Mouse (Mus musculus): ENCODE results near the gene Supv3l1. TPM values are rescaled to one million over a fixed set of nuclear protein-coding genes. Genes with fewer than 3 reads are reported as not detected.

Supv3l1 gene
- polyA plus RNA-seq, 1 experiment from 2014 or later, result 32.5 TPM

DNA sequence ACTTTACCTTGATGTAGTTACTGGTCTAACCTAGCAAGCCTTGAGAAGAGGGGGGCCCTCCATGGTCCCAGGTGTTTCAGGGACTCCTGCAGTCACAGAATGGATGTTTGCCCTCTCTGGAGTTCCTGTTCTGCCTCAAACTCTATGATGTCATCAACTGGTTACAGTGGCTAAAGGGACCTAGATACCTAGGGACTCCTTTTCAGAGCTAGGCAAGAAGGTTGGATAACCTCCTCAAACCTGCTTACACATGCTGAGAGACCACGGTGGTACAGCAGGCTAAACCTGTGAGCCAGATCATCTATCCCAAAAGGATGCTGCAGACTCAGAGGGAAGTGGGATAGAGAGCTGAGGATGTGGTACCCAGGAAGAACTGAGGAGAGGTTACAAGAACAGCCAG lies 69.7 kb downstream of the Supv3l1 start, which contains the start of gene Hk1:
TSS of gene Hk1 (minus strand) at position 101 of the 400 bp plus-strand sequence.
- Histone ChIP-seq H3K9me3 (ENCODE audit: low read length) (no peaks in the 10 kb centered on the region), H3K27ac (ENCODE audit: low read length) (no peak within 1 kb of the TSS), H3K36me3 (ENCODE audit: insufficient read depth, low read length) (no peaks in the 10 kb centered on the region), H3K4me1 (ENCODE audit: insufficient read depth, low read length) (no peaks in the 10 kb centered on the region), H3K4me2 (replicated peaks; ENCODE audit: low read depth, low read length) (no peak within 1 kb of the TSS), H3K9ac (replicated peaks; ENCODE audit: low read length) (no peak within 1 kb of the TSS), H3K27me3 (ENCODE audit: insufficient read depth, low read length) (no peaks in the 10 kb centered on the region), H3K4me3 (ENCODE audit: low read length) (no peak within 1 kb of the TSS)
- WGBS, result 100% methylated on average over 1 of the region's 1 CpGs
- ATAC-seq (ENCODE audit: low FRiP score, low TSS enrichment), result no peak

Other genes starting within 250 kb of the Supv3l1 start
- 69.5 and 78.7 TPM in 2 replicates for gene Tspan15, start 218.5 kb downstream of the Supv3l1 start, polyA plus RNA-seq (2015; fragmentation: Nextera tagmentation; extraction: Ambion mirVana)
- 0.15 and 0.22 TPM in 2 replicates for gene Tacr2, start 197.3 kb downstream of the Supv3l1 start, polyA plus RNA-seq (2015; fragmentation: Nextera tagmentation; extraction: Ambion mirVana)
- 67.5 and 68.2 TPM in 2 replicates for gene Hk1, start 69.8 kb downstream of the Supv3l1 start, polyA plus RNA-seq (2015; fragmentation: Nextera tagmentation; extraction: Ambion mirVana)
- gene Hkdc1, start 27.2 kb downstream of the Supv3l1 start, polyA plus RNA-seq (2015; fragmentation: Nextera tagmentation; extraction: Ambion mirVana), result 4.0 and 5.1 TPM in 2 replicates
- gene 4930507D05Rik, start 249 bp downstream of the Supv3l1 start, polyA plus RNA-seq (2015; fragmentation: Nextera tagmentation; extraction: Ambion mirVana), result 0.66 and 0.99 TPM in 2 replicates
- 84.6 and 88.6 TPM in 2 replicates for gene Vps26a, start 37.1 kb upstream of the Supv3l1 start, polyA plus RNA-seq (2015; fragmentation: Nextera tagmentation; extraction: Ambion mirVana)
- gene Srgn, start 77.7 kb upstream of the Supv3l1 start, polyA plus RNA-seq (2015; fragmentation: Nextera tagmentation; extraction: Ambion mirVana), result 8.2 and 9.6 TPM in 2 replicates
- gene Kif1bp, start 128.7 kb upstream of the Supv3l1 start, polyA plus RNA-seq (2015; fragmentation: Nextera tagmentation; extraction: Ambion mirVana), result 35.5 and 39.0 TPM in 2 replicates
- gene Ddx21, start 152.5 kb upstream of the Supv3l1 start, polyA plus RNA-seq (2015; fragmentation: Nextera tagmentation; extraction: Ambion mirVana), result 20.8 and 23.2 TPM in 2 replicates
- gene Ddx50, start 201.5 kb upstream of the Supv3l1 start, polyA plus RNA-seq (2015; fragmentation: Nextera tagmentation; extraction: Ambion mirVana), result 116 and 119 TPM in 2 replicates

All from kidney, embryonic 16.5 days (tissue).